Mouse (Mus musculus): ENCODE measurements around the gene Ccdc162.
A peak's percentile ranks its signal among the peaks of the same experiment; 100 is the strongest.

Gene Ccdc162

GRCm38 (mm10) chr10:41726215-41726614, 9.8 kb upstream of the Ccdc162 start:
- TF ChIP-seq GATA4 (IDR thresholded peaks at IDR 0.05; ENCODE audit: insufficient replicate concordance, low read length): no peak

- TF ChIP-seq GATA4 (IDR thresholded peaks at IDR 0.05; ENCODE audit: insufficient replicate concordance, low read length): no peak
These were observed 3.2 kb upstream of the Ccdc162 start for GRCm38 (mm10) chr10:41719587-41719986.

- TF ChIP-seq GATA4 (IDR thresholded peaks at IDR 0.05; ENCODE audit: insufficient replicate concordance, low read length): no peak
These were observed 877 bp downstream of the Ccdc162 start for GRCm38 (mm10) chr10:41715557-41715956.

- TF ChIP-seq GATA4 (IDR thresholded peaks at IDR 0.05; ENCODE audit: insufficient replicate concordance, low read length): peak; percentile 73; the same call in 1 of the 2 replicates
These were observed 5.0 kb downstream of the Ccdc162 start for GRCm38 (mm10) chr10:41711467-41711866.

- TF ChIP-seq GATA4 (IDR thresholded peaks at IDR 0.05; ENCODE audit: insufficient replicate concordance, low read length): no peak
These were observed 5.7 kb downstream of the Ccdc162 start for GRCm38 (mm10) chr10:41710773-41711172.

- no peak for TF ChIP-seq GATA4 (IDR thresholded peaks at IDR 0.05; ENCODE audit: insufficient replicate concordance, low read length)
These were observed 7.1 kb downstream of the Ccdc162 start for GRCm38 (mm10) chr10:41709341-41709740.

- TF ChIP-seq GATA4 (IDR thresholded peaks at IDR 0.05; ENCODE audit: insufficient replicate concordance, low read length): no peak
These were observed 16.8 kb downstream of the Ccdc162 start for GRCm38 (mm10) chr10:41699669-41700068.

GRCm38 (mm10) chr10:41697040-41697439, 19.4 kb downstream of the Ccdc162 start:
- TF ChIP-seq GATA4 (IDR thresholded peaks at IDR 0.05; ENCODE audit: insufficient replicate concordance, low read length): no peak

- no peak for TF ChIP-seq GATA4 (IDR thresholded peaks at IDR 0.05; ENCODE audit: insufficient replicate concordance, low read length)
These were observed 25.5 kb downstream of the Ccdc162 start for GRCm38 (mm10) chr10:41690978-41691377.

GRCm38 (mm10) chr10:41689941-41690887, 26.2 kb downstream of the Ccdc162 start:
- no peak for TF ChIP-seq GATA4 (IDR thresholded peaks at IDR 0.05; ENCODE audit: insufficient replicate concordance, low read length)

- no peak for TF ChIP-seq GATA4 (IDR thresholded peaks at IDR 0.05; ENCODE audit: insufficient replicate concordance, low read length)
These were observed 31.9 kb downstream of the Ccdc162 start for GRCm38 (mm10) chr10:41684548-41684996.

- no peak for TF ChIP-seq GATA4 (IDR thresholded peaks at IDR 0.05; ENCODE audit: insufficient replicate concordance, low read length)
These were observed 33.7 kb downstream of the Ccdc162 start for GRCm38 (mm10) chr10:41682546-41683393.

- no peak for TF ChIP-seq GATA4 (IDR thresholded peaks at IDR 0.05; ENCODE audit: insufficient replicate concordance, low read length)
These were observed 37.6 kb downstream of the Ccdc162 start for GRCm38 (mm10) chr10:41678746-41679360.

- no peak for TF ChIP-seq GATA4 (IDR thresholded peaks at IDR 0.05; ENCODE audit: insufficient replicate concordance, low read length)
These were observed 39.0 kb downstream of the Ccdc162 start for GRCm38 (mm10) chr10:41677396-41677795.

GRCm38 (mm10) chr10:41676661-41677061, 39.8 kb downstream of the Ccdc162 start:
- TF ChIP-seq GATA4 (IDR thresholded peaks at IDR 0.05; ENCODE audit: insufficient replicate concordance, low read length): no peak
